Mouse (Mus musculus): Measurements from ENCODE around the gene Mtmr6.

GRCm38 (mm10) chr14:60300224-60300991, 35.4 kb downstream of the Mtmr6 start:
- no peak for TF ChIP-seq ZC3H11A (IDR thresholded peaks at IDR 0.05; ENCODE audit: borderline replicate concordance, low read depth, low read length)
- TF ChIP-seq MAFK (IDR thresholded peaks at IDR 0.05; ENCODE audit: insufficient read depth, low read depth, low read length), result no peak
- TF ChIP-seq HCFC1 (IDR thresholded peaks at IDR 0.05; ENCODE audit: borderline replicate concordance, insufficient read depth, low read length), result no peak
- no peak for TF ChIP-seq CHD2 (IDR thresholded peaks at IDR 0.05; ENCODE audit: low read depth, low read length)
